Mouse (Mus musculus) G1E-ER4 (cell line): ENCODE results near the gene Tmem19. TPM values are rescaled to one million over a fixed set of nuclear protein-coding genes. Genes with fewer than 3 reads are reported as not detected.

Source experiments
- GATA1 ChIP-seq: IDR thresholded peaks from one replicate; pipeline ENCODE4 v1.8.0; 2012; ENCODE audit warnings: low read length, inconsistent platforms
- polyA plus RNA-seq: library from polyadenylated mRNA; stranded (reverse); fragments of >175 nt; gene quantifications from 2 replicates; pipeline ENCODE4 v1.2.3, GENCODE M21; 2012

Gene Tmem19
- polyA plus RNA-seq, 1 experiment: 3.0 TPM

DNA sequence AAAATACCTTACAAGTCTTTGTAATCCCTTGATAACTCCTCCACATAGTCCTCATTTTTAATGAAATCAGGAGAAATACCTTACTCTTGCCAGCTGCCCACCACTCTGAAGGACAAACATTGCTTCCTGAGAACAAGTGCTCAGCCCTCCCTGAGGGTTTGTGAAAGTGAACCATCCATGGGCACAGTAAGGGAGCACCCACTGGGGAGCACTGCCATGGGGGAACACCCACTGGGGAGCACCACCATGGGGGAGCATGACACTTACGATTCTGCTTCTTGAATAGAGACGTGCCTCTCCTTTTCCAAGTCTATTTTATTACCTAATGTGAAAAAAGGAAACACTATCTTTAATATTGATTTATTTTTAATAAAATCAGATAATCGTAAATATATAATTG is 67.1 kb downstream of the Tmem19 start:
- TF ChIP-seq GATA1: no peak

DNA sequence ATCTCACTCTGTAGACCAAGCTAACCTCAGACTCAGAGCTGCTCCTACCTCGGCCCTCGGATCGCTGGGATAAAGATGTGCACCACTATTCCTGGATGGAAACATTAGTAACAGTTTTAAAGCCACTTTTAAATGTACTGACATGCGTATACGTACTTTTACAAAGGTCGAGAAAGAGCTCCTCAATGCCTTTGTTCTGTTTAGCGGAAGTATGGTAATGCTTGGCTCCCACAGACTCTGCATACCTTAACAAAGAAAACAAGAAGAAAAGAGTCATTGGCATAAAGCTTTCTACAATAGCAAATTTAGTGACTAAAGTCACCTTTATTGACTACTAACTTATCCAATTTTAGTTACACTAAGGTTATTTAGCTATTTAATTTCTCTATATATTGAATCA is 67.6 kb downstream of the Tmem19 start:
- TF ChIP-seq GATA1: no peak

- TF ChIP-seq GATA1: no peak
Measured at GRCm38 (mm10) chr10:115293946-115294345, 68.4 kb downstream of the Tmem19 start.

DNA sequence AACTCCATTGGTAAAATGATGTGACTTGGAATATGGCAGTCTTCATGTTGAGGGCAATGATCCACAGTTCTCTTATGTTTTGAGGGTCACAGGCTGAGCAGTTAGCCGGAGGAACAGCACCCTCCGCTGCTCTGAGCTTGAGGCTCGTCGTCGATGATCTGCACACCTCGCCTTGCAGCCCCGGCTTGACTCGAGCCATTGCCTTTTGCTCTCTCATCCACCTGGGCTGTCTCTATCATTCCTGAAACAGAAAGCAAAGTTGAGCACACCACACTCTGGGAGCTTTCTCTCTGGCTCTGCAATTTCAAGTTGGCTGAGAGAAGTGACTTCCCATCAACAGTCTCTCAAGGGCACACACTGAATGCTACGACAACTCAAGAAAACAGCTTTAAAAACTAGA is 71.6 kb downstream of the Tmem19 start:
- TF ChIP-seq GATA1: no peak

Other genes starting within 250 kb of the Tmem19 start
- not detected in 2 replicates for gene Tph2, start 177.5 kb downstream of the Tmem19 start, polyA plus RNA-seq
- 1.4 and 1.8 TPM in 2 replicates for gene Tbc1d15, start 111.0 kb downstream of the Tmem19 start, polyA plus RNA-seq
- 27.2 and 30.9 TPM in 2 replicates for gene Rab21, start 46.9 kb downstream of the Tmem19 start, polyA plus RNA-seq
- 8.1 and 10.1 TPM in 2 replicates for gene Thap2, start 21.9 kb upstream of the Tmem19 start, polyA plus RNA-seq
- 7.2 and 9.7 TPM in 2 replicates for gene Zfc3h1, start 22.5 kb upstream of the Tmem19 start, polyA plus RNA-seq
- not detected in 2 replicates for gene A930009A15Rik, start 207.5 kb upstream of the Tmem19 start, polyA plus RNA-seq
- not detected in 2 replicates for gene Lgr5, start 225.3 kb upstream of the Tmem19 start, polyA plus RNA-seq